Mouse (Mus musculus): ENCODE measurements around the gene Psd4. TPM values are rescaled to one million over a fixed set of nuclear protein-coding genes. Genes with fewer than 3 reads are reported as not detected.

Psd4 gene
- 0.42 and 0.53 TPM in 2 replicates for polyA plus RNA-seq (2012; rRNA removed)

- TF ChIP-seq POLR2A (IDR thresholded peaks at IDR 0.05; ENCODE audit: borderline replicate concordance, extremely low read depth, insufficient read depth, insufficient read length, poor library complexity, severe bottlenecking), result no peak
- no peak for TF ChIP-seq CTCF (IDR thresholded peaks at IDR 0.05; ENCODE audit: borderline replicate concordance, extremely low read depth, insufficient read depth, insufficient read length)
- peak; percentile 71 for DNase-seq (ENCODE audit: low read depth)
These were observed at the start of gene Psd4 for GRCm38 (mm10) chr2:24367030-24367894. Gene Psd4 (plus strand): TSS chr2:24367580.

GRCm38 (mm10) chr2:24317919-24318598, 49.3 kb upstream of the Psd4 start:
- no peak for TF ChIP-seq POLR2A (IDR thresholded peaks at IDR 0.05; ENCODE audit: borderline replicate concordance, extremely low read depth, insufficient read depth, insufficient read length, poor library complexity, severe bottlenecking)
- no peak for TF ChIP-seq CTCF (IDR thresholded peaks at IDR 0.05; ENCODE audit: borderline replicate concordance, extremely low read depth, insufficient read depth, insufficient read length)
- no peak for DNase-seq (ENCODE audit: low read depth)

GRCm38 (mm10) chr2:24335333-24335732, 32.0 kb upstream of the Psd4 start:
- TF ChIP-seq CTCF (IDR thresholded peaks at IDR 0.05; ENCODE audit: borderline replicate concordance, extremely low read depth, insufficient read depth, insufficient read length) (no peak), POLR2A (IDR thresholded peaks at IDR 0.05; ENCODE audit: borderline replicate concordance, extremely low read depth, insufficient read depth, insufficient read length, poor library complexity, severe bottlenecking) (no peak)
- DNase-seq (ENCODE audit: low read depth), result no peak

GRCm38 (mm10) chr2:24336545-24336944, 30.8 kb upstream of the Psd4 start, which contains the start of gene Il1rn:
Gene Il1rn (plus strand): TSS chr2:24336853.
- no peak for DNase-seq (ENCODE audit: low read depth)
- TF ChIP-seq CTCF (IDR thresholded peaks at IDR 0.05; ENCODE audit: borderline replicate concordance, extremely low read depth, insufficient read depth, insufficient read length) (no peak), POLR2A (IDR thresholded peaks at IDR 0.05; ENCODE audit: borderline replicate concordance, extremely low read depth, insufficient read depth, insufficient read length, poor library complexity, severe bottlenecking) (no peak)

- TF ChIP-seq CTCF (IDR thresholded peaks at IDR 0.05; ENCODE audit: borderline replicate concordance, extremely low read depth, insufficient read depth, insufficient read length), result no peak
- no peak for TF ChIP-seq POLR2A (IDR thresholded peaks at IDR 0.05; ENCODE audit: borderline replicate concordance, extremely low read depth, insufficient read depth, insufficient read length, poor library complexity, severe bottlenecking)
- DNase-seq (ENCODE audit: low read depth), result no peak
These were observed 25.9 kb upstream of the Psd4 start for GRCm38 (mm10) chr2:24341395-24341885.

GRCm38 (mm10) chr2:24344619-24345018, 22.8 kb upstream of the Psd4 start:
- DNase-seq (ENCODE audit: low read depth), result no peak
- TF ChIP-seq POLR2A (IDR thresholded peaks at IDR 0.05; ENCODE audit: borderline replicate concordance, extremely low read depth, insufficient read depth, insufficient read length, poor library complexity, severe bottlenecking), result no peak

- TF ChIP-seq CTCF (IDR thresholded peaks at IDR 0.05; ENCODE audit: borderline replicate concordance, extremely low read depth, insufficient read depth, insufficient read length) (no peak), POLR2A (IDR thresholded peaks at IDR 0.05; ENCODE audit: borderline replicate concordance, extremely low read depth, insufficient read depth, insufficient read length, poor library complexity, severe bottlenecking) (no peak)
- no peak for DNase-seq (ENCODE audit: low read depth)
These were observed 22.3 kb upstream of the Psd4 start for GRCm38 (mm10) chr2:24345056-24345455.

GRCm38 (mm10) chr2:24347926-24348325, 19.5 kb upstream of the Psd4 start:
- no peak for TF ChIP-seq POLR2A (IDR thresholded peaks at IDR 0.05; ENCODE audit: borderline replicate concordance, extremely low read depth, insufficient read depth, insufficient read length, poor library complexity, severe bottlenecking)
- TF ChIP-seq CTCF (IDR thresholded peaks at IDR 0.05; ENCODE audit: borderline replicate concordance, extremely low read depth, insufficient read depth, insufficient read length), result no peak
- DNase-seq (ENCODE audit: low read depth), result no peak

- TF ChIP-seq CTCF (IDR thresholded peaks at IDR 0.05; ENCODE audit: borderline replicate concordance, extremely low read depth, insufficient read depth, insufficient read length) (no peak), POLR2A (IDR thresholded peaks at IDR 0.05; ENCODE audit: borderline replicate concordance, extremely low read depth, insufficient read depth, insufficient read length, poor library complexity, severe bottlenecking) (no peak)
- no peak for DNase-seq (ENCODE audit: low read depth)
These were observed 16.2 kb upstream of the Psd4 start for GRCm38 (mm10) chr2:24351159-24351558.

- no peak for DNase-seq (ENCODE audit: low read depth)
- TF ChIP-seq POLR2A (IDR thresholded peaks at IDR 0.05; ENCODE audit: borderline replicate concordance, extremely low read depth, insufficient read depth, insufficient read length, poor library complexity, severe bottlenecking), result no peak
- TF ChIP-seq CTCF (IDR thresholded peaks at IDR 0.05; ENCODE audit: borderline replicate concordance, extremely low read depth, insufficient read depth, insufficient read length), result no peak
These were observed 14.3 kb upstream of the Psd4 start for GRCm38 (mm10) chr2:24353042-24353441.

- TF ChIP-seq CTCF (IDR thresholded peaks at IDR 0.05; ENCODE audit: borderline replicate concordance, extremely low read depth, insufficient read depth, insufficient read length) (peak; percentile 32; the same call in 1 of the 2 replicates), POLR2A (IDR thresholded peaks at IDR 0.05; ENCODE audit: borderline replicate concordance, extremely low read depth, insufficient read depth, insufficient read length, poor library complexity, severe bottlenecking) (no peak)
- peak; percentile 60 for DNase-seq (ENCODE audit: low read depth)
These were observed 9.7 kb upstream of the Psd4 start for GRCm38 (mm10) chr2:24357642-24358041.

Data from brain, embryonic 14.5 days (tissue).